Mouse (Mus musculus): Measurements from ENCODE around the gene Trim38. TPM values are rescaled to one million over a fixed set of nuclear protein-coding genes. Genes with fewer than 3 reads are reported as not detected.

Gene Trim38
- polyA plus RNA-seq, 1 experiment from 2014 or later: not detected

- Histone ChIP-seq H3K4me3 (replicated peaks) (peak within 1 kb of the TSS; percentile 58), H3K4me2 (replicated peaks) (peak within 1 kb of the TSS; percentile 84), H3K9me3 (replicated peaks) (no peaks in the 10 kb centered on the region), H3K27ac (replicated peaks) (peak within 1 kb of the TSS; percentile 96), H3K27me3 (no peaks in the 10 kb centered on the region), H3K4me1 (peaks cover 32% of the 10 kb centered on the region), H3K9ac (peak within 1 kb of the TSS; percentile 47), H3K36me3 (no peaks in the 10 kb centered on the region)
- peak; percentile 82 for ATAC-seq (ENCODE audit: insufficient number of reproducible peaks, low FRiP score, low TSS enrichment, low read depth)
- WGBS: 3% methylated on average over 34 of the region's 34 CpGs
Measured at GRCm38 (mm10) chr13:23763586-23764323, 6.0 kb upstream of the Trim38 start, which contains the start of gene Hist1h1a. Gene Hist1h1a (plus strand): TSS chr13:23763666.

- no peak for ATAC-seq (ENCODE audit: insufficient number of reproducible peaks, low FRiP score, low TSS enrichment, low read depth)
- peak overlapping the region; percentile 47 for H3K9ac ChIP-seq
- H3K9me3 ChIP-seq (replicated peaks): no peaks in the 10 kb centered on the region
- WGBS: 38% methylated on average over 12 of the region's 12 CpGs
- H3K27ac ChIP-seq (replicated peaks): peak overlapping the region; percentile 96
- peak overlapping the region; percentile 58 for H3K4me3 ChIP-seq (replicated peaks)
- no peaks in the 10 kb centered on the region for H3K36me3 ChIP-seq
- no peaks in the 10 kb centered on the region for H3K27me3 ChIP-seq
- peak overlapping the region; percentile 84 for H3K4me2 ChIP-seq (replicated peaks)
- peaks cover 32% of the 10 kb centered on the region for H3K4me1 ChIP-seq
Measured at GRCm38 (mm10) chr13:23764324-23765171, 5.2 kb upstream of the Trim38 start.

- ATAC-seq (ENCODE audit: insufficient number of reproducible peaks, low FRiP score, low TSS enrichment, low read depth): no peak
- Histone ChIP-seq H3K4me1 (peaks cover 29% of the 10 kb centered on the region), H3K27me3 (no peaks in the 10 kb centered on the region), H3K4me2 (replicated peaks) (peak overlapping the region; percentile 84; the same call in 1 of the 2 replicates), H3K9ac (no peak overlapping the region), H3K4me3 (replicated peaks) (0 out of 2 replicates have a peak overlapping the region, but pooled peaks have one; percentile 4), H3K9me3 (replicated peaks) (no peaks in the 10 kb centered on the region), H3K27ac (replicated peaks) (no peak overlapping the region), H3K36me3 (no peaks in the 10 kb centered on the region)
- 83% methylated on average over 1 of the region's 1 CpGs for WGBS
Measured at GRCm38 (mm10) chr13:23765172-23765513, 4.6 kb upstream of the Trim38 start.

DNA sequence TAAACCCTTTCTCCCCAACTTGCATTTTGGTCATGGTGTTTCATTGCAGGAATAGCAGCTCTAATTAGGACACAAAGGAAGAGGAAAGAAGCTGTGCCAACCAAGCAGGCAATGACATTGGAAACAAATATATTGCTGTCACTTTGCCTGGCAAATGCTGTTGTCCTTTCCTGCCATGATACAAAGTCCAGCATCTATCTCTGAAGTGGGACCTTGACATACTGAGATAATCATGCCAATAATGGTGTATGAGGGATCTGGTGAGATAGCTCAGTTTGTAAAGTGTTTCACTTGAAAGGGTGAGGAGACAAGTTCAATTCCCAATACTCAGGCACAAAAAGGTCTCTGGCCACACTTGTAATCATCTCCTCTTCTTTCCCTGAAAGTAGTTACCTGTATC, 2.9 kb upstream of the Trim38 start:
- Histone ChIP-seq H3K27me3 (no peaks in the 10 kb centered on the region), H3K4me1 (peaks cover 20% of the 10 kb centered on the region), H3K27ac (replicated peaks) (no peak overlapping the region), H3K4me3 (replicated peaks) (no peak overlapping the region), H3K9me3 (replicated peaks) (no peaks in the 10 kb centered on the region), H3K36me3 (no peaks in the 10 kb centered on the region), H3K4me2 (replicated peaks) (no peak overlapping the region), H3K9ac (no peak overlapping the region)
- ATAC-seq (ENCODE audit: insufficient number of reproducible peaks, low FRiP score, low TSS enrichment, low read depth): no peak

- WGBS: 45% methylated on average over 5 of the region's 5 CpGs
- no peak for ATAC-seq (ENCODE audit: insufficient number of reproducible peaks, low FRiP score, low TSS enrichment, low read depth)
Measured at GRCm38 (mm10) chr13:23768834-23769397, 797 bp upstream of the Trim38 start.

DNA sequence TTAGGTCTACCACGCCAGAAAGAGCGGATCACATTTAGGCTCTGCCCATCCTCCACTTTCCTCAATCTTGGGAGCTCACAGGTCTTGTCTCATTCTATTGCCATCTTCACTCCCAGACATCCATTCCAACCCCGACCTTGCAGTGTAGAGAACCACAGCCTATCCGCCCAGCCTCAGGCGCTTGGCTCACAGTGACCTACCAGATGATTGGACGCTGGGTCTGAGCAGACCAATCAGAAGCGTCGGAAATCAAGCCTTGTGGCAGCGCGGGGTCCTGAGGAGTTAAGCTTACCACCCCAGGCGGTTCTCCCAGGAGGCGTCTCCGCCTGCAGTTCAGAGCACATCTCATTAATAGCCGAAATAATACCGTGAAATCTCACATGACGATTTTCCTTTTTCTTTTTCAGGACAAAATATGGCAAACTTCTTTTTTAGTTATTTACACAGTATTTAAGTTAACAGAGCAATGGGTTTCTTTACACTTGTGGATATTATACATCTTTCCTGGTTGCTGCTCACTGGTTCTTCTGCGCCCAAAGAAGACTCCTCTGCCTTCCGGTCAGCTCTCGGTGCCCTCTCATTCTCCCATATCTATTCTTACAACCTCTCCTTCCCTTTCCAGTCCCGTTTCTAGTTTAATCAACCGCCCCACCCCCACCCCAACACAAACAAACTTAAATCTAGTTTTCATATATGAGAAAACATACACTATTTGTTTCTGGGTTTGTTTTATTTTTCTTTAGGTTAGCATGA, 3.0 kb downstream of the Trim38 start:
- ATAC-seq (ENCODE audit: insufficient number of reproducible peaks, low FRiP score, low TSS enrichment, low read depth): peak; percentile 78; the same call in 1 of the 2 replicates
- Histone ChIP-seq H3K27me3 (no peaks in the 10 kb centered on the region), H3K36me3 (no peaks in the 10 kb centered on the region), H3K9me3 (replicated peaks) (no peaks in the 10 kb centered on the region), H3K9ac (no peak overlapping the region), H3K4me1 (no peaks in the 10 kb centered on the region), H3K4me3 (replicated peaks) (0 out of 2 replicates have a peak overlapping the region, but pooled peaks have one; percentile 11), H3K4me2 (replicated peaks) (peak overlapping the region; percentile 48), H3K27ac (replicated peaks) (no peak overlapping the region)
- 16% methylated on average over 21 of the region's 21 CpGs for WGBS

More at GRCm38 (mm10) chr13:23768834-23769397, 797 bp upstream of the Trim38 start:
- H3K4me2 ChIP-seq (replicated peaks): no peak overlapping the region
- H3K36me3 ChIP-seq: no peaks in the 10 kb centered on the region
- no peak overlapping the region for H3K4me3 ChIP-seq (replicated peaks)
- H3K9me3 ChIP-seq (replicated peaks): no peaks in the 10 kb centered on the region
- no peaks in the 10 kb centered on the region for H3K27me3 ChIP-seq
- peaks cover 11% of the 10 kb centered on the region for H3K4me1 ChIP-seq
- H3K9ac ChIP-seq: no peak overlapping the region
- H3K27ac ChIP-seq (replicated peaks): no peak overlapping the region

DNA sequence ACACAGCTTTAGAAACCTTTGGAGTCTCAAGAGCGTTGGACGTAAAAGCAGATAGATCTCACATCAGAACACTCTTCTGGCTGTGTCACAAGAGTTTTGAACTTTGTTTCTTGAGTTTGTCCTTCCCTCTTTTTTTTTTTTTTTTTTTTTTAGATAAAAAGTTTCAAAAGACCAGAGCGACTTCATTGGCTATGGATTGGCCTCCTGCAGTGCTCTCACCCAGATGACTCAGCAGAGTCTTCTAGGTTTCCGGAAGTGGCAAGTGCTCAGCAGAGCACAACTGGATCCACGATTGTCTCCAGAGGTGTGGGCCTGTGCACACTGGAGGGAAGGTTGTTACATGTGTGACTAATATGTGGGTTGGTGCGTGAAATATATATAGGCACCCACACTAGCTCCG, 8.6 kb downstream of the Trim38 start:
- no peaks in the 10 kb centered on the region for H3K9me3 ChIP-seq (replicated peaks)
- 92% methylated on average over 7 of the region's 7 CpGs for WGBS
- H3K27ac ChIP-seq (replicated peaks): no peak overlapping the region
- H3K4me1 ChIP-seq: no peaks in the 10 kb centered on the region
- no peak overlapping the region for H3K9ac ChIP-seq
- H3K4me3 ChIP-seq (replicated peaks): no peak overlapping the region
- no peaks in the 10 kb centered on the region for H3K36me3 ChIP-seq
- no peaks in the 10 kb centered on the region for H3K27me3 ChIP-seq
- H3K4me2 ChIP-seq (replicated peaks): no peak overlapping the region
- no peak for ATAC-seq (ENCODE audit: insufficient number of reproducible peaks, low FRiP score, low TSS enrichment, low read depth)

GRCm38 (mm10) chr13:23779025-23779424, 9.3 kb downstream of the Trim38 start:
- Histone ChIP-seq H3K27me3 (no peaks in the 10 kb centered on the region), H3K9ac (no peak overlapping the region), H3K27ac (replicated peaks) (no peak overlapping the region), H3K4me2 (replicated peaks) (no peak overlapping the region), H3K4me1 (no peaks in the 10 kb centered on the region), H3K4me3 (replicated peaks) (no peak overlapping the region), H3K9me3 (replicated peaks) (no peaks in the 10 kb centered on the region), H3K36me3 (no peaks in the 10 kb centered on the region)
- WGBS: 82% methylated on average over 4 of the region's 4 CpGs
- ATAC-seq (ENCODE audit: insufficient number of reproducible peaks, low FRiP score, low TSS enrichment, low read depth): no peak

DNA sequence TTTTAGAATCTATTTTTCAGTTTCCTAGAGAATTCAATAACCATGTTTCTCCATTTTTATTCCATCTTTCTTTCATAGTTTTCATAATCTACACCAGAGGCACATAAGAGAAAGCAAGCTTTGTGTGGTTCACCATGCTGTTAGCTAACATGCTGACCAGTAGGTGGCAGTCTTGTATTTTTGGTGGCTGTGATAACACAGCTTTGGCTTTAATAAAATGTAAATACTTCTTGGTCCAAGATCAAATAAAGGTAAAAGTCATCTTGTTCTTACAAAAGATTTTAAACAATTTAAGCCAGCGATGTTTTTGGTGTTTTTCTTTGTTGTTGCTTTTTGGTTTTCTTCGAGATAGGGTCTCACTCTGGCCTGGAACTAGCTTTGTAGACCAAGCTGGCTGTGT, 22.8 kb downstream of the Trim38 start:
- Histone ChIP-seq H3K9me3 (replicated peaks) (no peaks in the 10 kb centered on the region), H3K36me3 (no peaks in the 10 kb centered on the region), H3K27ac (replicated peaks) (no peak overlapping the region), H3K27me3 (no peaks in the 10 kb centered on the region), H3K9ac (no peak overlapping the region), H3K4me2 (replicated peaks) (no peak overlapping the region), H3K4me3 (replicated peaks) (no peak overlapping the region), H3K4me1 (no peaks in the 10 kb centered on the region)
- 29% methylated on average over 2 of the region's 2 CpGs for WGBS
- no peak for ATAC-seq (ENCODE audit: insufficient number of reproducible peaks, low FRiP score, low TSS enrichment, low read depth)

DNA sequence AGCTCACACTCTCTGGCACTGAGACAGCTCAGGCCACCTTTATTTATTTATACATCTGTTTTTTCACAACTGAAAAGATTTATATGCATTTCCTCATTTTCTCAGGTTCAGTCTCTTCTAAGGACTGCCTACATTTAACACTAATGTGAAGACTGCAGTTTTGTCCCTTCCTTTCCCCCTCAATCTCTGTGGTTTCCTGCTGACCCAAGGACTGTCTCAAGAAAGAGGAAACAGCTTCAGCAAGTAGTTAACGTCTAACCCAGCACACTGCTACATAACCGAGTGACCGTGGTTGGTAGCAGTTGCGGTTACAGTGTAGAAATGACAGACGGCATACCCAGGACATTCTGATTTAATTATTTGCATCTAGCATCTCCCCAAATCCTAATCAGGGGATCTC, 29.7 kb downstream of the Trim38 start:
- WGBS: 54% methylated on average over 5 of the region's 5 CpGs
- no peaks in the 10 kb centered on the region for H3K9me3 ChIP-seq (replicated peaks)
- H3K27me3 ChIP-seq: no peaks in the 10 kb centered on the region; the same call in 1 of the 2 replicates
- H3K36me3 ChIP-seq: no peaks in the 10 kb centered on the region
- ATAC-seq (ENCODE audit: insufficient number of reproducible peaks, low FRiP score, low TSS enrichment, low read depth): no peak
- no peak overlapping the region for H3K27ac ChIP-seq (replicated peaks)
- H3K4me2 ChIP-seq (replicated peaks): no peak overlapping the region
- H3K4me1 ChIP-seq: no peaks in the 10 kb centered on the region
- H3K4me3 ChIP-seq (replicated peaks): no peak overlapping the region
- H3K9ac ChIP-seq: no peak overlapping the region

DNA sequence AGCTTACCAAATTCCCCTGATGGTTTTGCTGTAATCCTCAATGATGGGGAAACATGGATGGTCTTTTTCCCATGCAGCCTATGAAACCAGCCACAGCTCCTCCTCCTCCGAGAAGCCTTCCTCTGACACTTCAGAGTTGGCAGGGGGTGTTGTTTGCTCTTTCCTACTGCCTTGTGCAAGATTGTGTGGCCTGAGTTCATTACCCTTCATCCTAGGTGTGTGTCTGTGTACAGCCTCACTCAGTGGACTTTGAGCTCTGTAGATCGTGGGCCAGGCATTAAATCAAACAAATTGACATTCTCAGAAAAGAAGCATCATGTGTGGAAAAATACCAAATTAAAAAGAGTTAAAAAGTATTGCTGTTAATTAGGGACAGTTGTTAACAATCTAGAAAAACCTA, 34.8 kb downstream of the Trim38 start:
- Histone ChIP-seq H3K9me3 (replicated peaks) (no peaks in the 10 kb centered on the region), H3K9ac (no peak overlapping the region), H3K4me1 (no peaks in the 10 kb centered on the region), H3K27ac (replicated peaks) (no peak overlapping the region), H3K36me3 (no peaks in the 10 kb centered on the region), H3K4me3 (replicated peaks) (no peak overlapping the region), H3K27me3 (no peaks in the 10 kb centered on the region; the same call in 1 of the 2 replicates), H3K4me2 (replicated peaks) (no peak overlapping the region)
- WGBS: 80% methylated on average over 2 of the region's 2 CpGs
- no peak for ATAC-seq (ENCODE audit: insufficient number of reproducible peaks, low FRiP score, low TSS enrichment, low read depth)

Measured in embryonic facial prominence, embryonic 15.5 days (tissue).